Mouse (Mus musculus) retina, embryonic 14.5 days (tissue): Measurements from ENCODE around the gene Cox4i1.
A peak's percentile ranks its signal among the peaks of the same experiment; 100 is the strongest.

Experiments
- DNase-seq: peaks from one replicate; pipeline ENCODE4 v3.0.0-alpha.2; 2015; ENCODE audit warnings: low spot score

Cox4i1 gene

DNA sequence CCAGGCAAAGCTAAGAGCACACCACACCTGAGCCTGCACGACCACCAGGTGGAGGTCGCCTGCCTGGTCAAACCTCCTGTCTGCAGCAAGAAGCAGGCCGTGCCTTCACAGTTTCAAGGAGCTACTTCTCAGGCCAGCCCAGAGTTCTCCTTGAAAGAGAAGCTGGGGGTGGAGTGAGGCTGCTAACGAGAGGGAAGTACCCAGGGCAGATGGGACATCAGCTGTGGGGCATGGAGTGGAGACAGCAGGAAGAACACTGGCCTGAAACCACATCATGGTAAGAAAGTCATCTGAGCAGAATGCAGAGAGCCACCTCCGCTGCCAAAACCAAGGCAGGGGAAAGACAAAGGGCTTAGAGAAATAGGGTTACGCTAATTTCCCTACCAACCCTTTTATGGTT is 3.5 kb upstream of the Cox4i1 start:
- no peak for DNase-seq

- DNase-seq: peak; percentile 28
Observed at GRCm38 (mm10) chr8:120665726-120666455, 2.1 kb upstream of the Cox4i1 start.

DNA sequence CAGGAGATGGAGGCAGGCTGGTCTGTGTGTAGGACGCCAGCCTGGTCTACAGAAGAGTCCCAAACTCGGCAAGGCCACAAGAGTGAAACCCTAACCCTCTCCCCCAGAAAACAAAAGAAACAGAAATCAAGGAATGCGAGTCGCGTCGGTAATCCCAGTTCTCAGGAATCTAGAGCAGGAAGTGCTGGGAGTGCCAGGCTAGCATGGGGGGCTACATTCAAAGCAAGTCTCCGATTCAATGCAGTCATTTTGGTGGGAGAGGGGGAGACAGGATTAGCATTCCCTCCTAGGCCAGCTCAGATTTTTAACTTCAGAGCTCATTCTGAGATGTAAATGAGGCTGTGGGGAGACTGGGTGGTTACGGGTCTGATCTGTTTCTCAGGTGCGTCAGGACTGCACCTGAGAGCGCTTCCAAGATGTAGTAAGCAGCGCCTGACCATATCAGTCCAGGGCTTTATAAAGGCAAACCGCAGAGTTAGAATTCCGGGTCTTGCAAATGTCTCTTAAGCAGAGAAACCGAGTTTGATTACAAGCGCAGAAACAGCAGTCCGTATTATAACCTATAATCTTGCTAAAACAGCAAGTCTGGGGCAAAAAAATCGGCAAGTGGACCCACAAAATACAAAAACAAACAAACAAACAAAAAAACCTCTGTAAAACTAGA is 1.1 kb upstream of the Cox4i1 start:
- DNase-seq: no peak

- DNase-seq: peak; percentile 27
Observed at GRCm38 (mm10) chr8:120668374-120668905, 418 bp downstream of the Cox4i1 start, which contains the start of gene Emc8. Emc8 (minus strand) TSS chr8:120668573.

DNA sequence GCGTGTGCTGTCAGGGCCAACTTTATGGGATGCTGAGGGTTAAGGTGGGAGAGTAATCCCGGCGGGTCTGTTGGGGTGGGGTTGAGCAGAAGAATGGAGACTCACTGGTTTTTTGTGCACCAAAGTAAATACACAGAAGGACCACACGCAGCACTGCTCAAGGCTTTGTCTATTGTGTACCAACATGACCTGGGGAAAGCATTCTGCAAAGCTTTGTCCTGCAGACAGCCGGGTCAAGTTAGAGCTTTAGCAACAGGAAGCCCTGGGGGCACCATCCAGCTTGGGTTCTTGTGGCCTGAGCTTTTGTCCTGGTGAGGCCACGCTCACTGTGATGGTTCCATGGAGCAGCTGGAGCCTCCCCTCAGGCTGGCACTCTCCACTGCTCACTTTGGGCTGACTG is 3.8 kb downstream of the Cox4i1 start:
- no peak for DNase-seq

DNA sequence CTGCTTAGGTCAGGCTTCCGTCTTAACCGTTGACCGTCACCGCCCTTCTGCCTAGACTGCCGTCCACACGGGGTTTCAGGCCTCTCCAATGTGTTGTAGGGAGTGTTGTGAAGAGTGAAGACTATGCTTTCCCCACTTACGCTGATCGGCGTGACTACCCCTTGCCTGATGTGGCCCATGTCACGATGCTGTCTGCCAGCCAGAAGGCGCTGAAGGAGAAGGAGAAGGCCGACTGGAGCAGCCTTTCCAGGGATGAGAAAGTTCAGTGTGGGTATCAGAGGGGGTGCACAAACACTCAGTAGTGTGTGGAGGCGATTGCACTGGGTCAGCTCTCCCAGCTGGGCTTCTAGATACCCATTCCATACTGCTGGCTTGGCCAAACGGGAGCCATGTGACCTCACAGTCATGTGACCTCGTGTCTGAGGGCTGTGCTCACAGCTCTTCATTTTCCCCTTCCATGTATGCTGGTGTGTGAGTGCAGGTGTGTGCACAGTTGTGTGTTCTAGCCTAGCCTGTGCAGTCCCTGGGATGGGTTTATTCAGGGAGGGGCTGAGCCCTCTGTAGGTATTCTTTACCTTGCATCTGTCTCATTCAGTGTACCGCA is 4.7 kb downstream of the Cox4i1 start:
- no peak for DNase-seq

GRCm38 (mm10) chr8:120673298-120673697 is 5.3 kb downstream of the Cox4i1 start:
- DNase-seq: no peak

DNA sequence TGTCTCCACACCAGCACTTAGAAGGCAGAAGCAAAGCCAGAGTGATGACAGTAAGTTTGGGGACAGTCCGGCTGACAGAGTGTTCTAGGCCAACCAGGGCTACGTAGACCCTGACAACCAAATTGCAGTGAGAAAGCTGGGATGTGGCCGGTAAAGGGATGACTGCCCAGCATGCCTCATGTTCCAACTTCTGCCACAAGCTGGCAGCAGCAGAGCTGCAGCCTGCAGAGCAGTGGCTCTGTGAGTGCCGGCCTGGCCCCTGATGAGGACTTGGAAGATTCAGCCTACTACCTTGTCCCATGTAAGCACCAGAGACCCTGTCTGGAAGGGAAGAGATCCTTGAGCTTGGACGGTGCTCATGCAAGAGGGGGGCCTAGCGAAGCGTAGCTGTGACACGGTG is 7.7 kb downstream of the Cox4i1 start:
- no peak for DNase-seq

- peak; percentile 92 for DNase-seq
Observed at GRCm38 (mm10) chr8:120678447-120678846, 10.4 kb downstream of the Cox4i1 start.

DNA sequence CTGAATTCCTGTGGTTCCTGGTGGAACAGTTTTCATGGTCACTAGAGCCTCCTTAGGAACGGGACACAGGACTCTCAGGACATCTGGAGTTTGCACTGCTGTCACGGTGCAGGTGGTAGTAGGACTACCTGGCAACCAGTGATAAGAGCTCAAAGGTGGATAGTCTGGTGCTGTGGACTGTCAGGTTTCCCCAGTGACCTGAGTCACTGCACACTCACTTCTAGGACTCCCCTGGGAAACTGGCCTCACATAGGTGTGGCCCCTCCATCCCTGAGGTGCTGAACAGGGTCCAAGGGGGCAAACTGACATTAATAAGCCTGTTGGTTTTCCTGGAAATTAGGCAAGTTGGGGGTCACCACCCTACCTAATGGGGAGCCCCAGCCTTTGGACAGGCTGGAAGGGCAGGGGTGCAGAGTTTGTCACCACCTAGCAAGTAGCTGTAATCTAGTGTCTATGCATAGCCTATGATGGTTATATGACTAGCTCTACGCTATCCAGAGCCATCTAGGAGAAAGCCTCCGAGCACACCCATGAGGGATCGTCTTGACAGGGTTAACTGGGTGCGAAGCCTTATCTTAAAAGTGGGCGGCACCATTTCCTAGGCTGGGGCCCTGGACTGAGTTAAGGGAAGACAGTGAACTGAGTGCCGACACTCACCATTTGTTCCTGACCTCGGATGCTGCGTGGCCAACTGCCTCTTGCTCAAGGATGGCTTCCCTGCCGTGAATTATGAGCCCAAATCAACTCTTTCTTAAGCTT is 11.8 kb downstream of the Cox4i1 start:
- no peak for DNase-seq

DNA sequence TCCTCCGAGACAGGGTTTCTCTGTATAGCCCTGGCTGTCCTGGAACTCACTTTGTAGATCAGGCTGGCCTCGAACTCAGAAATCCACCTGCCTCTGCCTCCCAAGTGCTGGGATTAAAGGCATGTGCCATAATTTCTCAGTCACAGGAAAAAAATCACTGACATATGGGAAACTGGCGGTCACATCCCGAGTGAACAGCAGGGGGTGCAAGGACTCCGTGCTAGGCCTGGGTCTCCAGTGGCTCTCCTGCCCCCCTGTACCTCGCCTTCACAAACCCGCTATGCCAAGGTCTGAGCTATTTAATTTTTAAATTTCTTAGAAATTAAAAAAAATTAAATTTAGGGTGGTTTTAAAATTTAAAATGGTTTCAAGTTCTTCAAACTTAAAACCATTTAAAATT is 12.4 kb downstream of the Cox4i1 start:
- DNase-seq: peak; percentile 68

DNA sequence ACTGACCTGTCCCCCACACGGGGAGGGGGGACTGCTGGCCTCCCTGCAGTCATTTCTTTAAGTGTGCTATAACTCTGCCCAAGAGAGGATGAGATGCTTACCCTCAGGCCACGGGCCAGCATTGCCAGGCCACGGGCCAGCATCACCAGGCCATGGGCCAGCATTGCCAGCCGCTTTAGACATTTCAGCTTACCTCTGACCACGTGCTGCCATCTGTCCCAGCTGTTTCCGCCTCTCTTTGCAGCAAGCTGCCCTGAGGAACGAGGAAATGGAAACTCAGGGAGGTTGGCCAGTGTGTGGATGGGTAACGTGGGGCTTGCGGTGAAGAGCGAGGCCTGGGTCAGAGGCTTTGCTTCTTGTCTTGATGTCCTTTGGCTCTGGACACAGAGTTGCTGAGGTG is 13.1 kb downstream of the Cox4i1 start:
- no peak for DNase-seq

GRCm38 (mm10) chr8:120683602-120684001 is 15.6 kb downstream of the Cox4i1 start:
- peak; percentile 79 for DNase-seq

DNA sequence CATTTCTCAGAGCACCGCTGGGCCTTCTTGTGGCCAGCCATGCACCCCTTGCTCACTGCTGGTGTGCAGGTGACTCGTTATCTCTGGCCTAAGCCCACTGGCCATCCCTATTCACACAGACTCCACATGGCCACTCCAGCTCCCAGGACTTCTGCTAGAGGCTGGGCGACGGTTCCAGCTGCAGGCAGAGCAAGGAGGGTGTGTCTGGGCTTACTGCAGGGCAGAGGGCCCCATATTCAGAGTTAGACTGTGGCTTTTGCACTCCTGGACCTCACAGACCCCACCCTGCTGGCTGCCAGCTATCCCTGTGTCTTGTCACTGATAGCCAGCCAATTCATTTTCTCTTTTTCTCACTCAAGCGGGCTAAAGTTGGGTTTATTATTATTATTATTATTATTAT is 16.1 kb downstream of the Cox4i1 start:
- DNase-seq: no peak

GRCm38 (mm10) chr8:120685097-120685496 is 17.1 kb downstream of the Cox4i1 start:
- DNase-seq: no peak

- no peak for DNase-seq
Observed at GRCm38 (mm10) chr8:120685591-120685990, 17.6 kb downstream of the Cox4i1 start.

DNA sequence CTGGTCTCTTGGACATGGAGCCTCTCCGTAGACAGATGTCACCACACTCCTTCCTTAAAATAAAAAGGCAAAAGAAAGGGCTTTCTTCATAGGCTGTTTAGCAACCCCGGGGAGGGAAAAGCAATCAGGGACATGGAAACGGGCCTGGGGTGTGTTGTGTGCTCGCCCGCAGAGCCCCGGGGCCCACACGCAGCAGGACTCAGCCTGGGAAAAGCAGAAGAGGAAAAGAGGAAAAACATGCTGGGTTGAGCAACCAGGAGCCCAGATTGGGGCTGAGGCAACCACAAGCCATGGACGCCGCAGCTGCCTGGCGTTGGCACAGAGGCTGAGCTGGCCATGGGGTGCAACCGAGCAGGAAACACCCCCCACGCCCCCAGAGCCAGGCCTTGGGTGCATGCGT is 18.0 kb downstream of the Cox4i1 start:
- DNase-seq: no peak

- DNase-seq: no peak
Observed at GRCm38 (mm10) chr8:120686576-120686975, 18.6 kb downstream of the Cox4i1 start.

DNA sequence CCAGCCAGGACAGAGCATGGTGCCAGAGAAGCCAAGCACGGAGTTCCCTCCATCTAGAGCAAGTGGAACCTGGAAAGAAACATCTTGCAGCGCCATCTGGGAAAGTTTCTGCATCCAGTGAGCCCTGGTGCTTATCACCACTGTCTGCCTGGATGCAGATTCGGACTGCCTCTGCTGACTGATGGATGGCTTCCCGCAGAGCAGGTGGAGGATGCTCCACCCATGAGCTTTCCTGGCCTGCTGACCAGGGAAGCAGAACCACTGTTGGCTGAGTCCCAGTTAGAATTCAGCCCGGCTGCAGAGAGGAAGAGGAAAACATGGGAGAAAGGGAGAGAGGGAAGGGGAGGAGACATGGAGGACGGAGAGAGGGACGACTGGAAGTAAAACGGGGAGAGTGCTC is 19.8 kb downstream of the Cox4i1 start:
- DNase-seq: no peak

GRCm38 (mm10) chr8:120688511-120688910 is 20.5 kb downstream of the Cox4i1 start:
- DNase-seq: no peak

DNA sequence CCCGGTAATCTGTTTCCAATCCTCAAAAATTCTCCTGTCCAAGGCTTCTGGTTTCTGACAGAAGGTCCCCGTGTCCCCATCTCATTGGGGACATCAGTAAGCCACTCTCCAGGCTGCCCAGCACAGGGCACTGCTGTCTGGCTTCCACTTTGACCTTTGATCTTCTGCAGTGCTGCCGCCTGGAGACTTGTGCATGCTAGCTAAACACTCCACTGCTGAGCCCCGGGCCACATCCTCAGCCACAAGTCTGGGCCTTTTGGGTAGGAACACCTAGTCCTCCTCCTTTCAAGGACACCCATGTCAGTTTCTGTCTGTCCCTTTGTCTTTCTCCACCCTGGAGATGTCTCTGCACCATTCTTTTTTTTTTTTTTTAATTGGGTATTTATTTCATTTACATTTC is 24.9 kb downstream of the Cox4i1 start:
- no peak for DNase-seq

- peak; percentile 28 for DNase-seq
Observed at GRCm38 (mm10) chr8:120693861-120694493, 26.0 kb downstream of the Cox4i1 start.
